Mouse (Mus musculus) thymus, adult 2 months (tissue): ENCODE measurements around the gene BC025920. TPM values are rescaled to one million over a fixed set of nuclear protein-coding genes. Genes with fewer than 3 reads are reported as not detected.

Source experiments
- DNase-seq: peaks from one replicate; pipeline ENCODE4 v3.0.0; 2021
- H3K27ac ChIP-seq: fragments of 200-500 bp; 2 replicates; pipeline ENCODE4 v1.5.1; 2012; ENCODE audit warnings: low read length, control low read depth; ENCODE audit not compliant: control insufficient read depth, insufficient read depth
- H3K27me3 ChIP-seq: fragments of 200-500 bp; 2 replicates; pipeline ENCODE4 v1.6.1; 2012; ENCODE audit warnings: mild to moderate bottlenecking, low read length, moderate library complexity, mixed read lengths; ENCODE audit not compliant: control insufficient read depth, insufficient read depth
- H3K36me3 ChIP-seq: fragments of 200-500 bp; 2 replicates; pipeline ENCODE4 v1.6.1; 2012; ENCODE audit warnings: mild to moderate bottlenecking, low read length, moderate library complexity; ENCODE audit not compliant: control insufficient read depth, insufficient read depth
- H3K4me1 ChIP-seq: fragments of 200-500 bp; replicated peaks from 2 replicates; pipeline ENCODE4 v1.6.1; 2012; ENCODE audit warnings: low read length; ENCODE audit not compliant: control insufficient read depth, insufficient read depth
- H3K4me3 ChIP-seq: fragments of 200-500 bp; 2 replicates; pipeline ENCODE4 v1.5.1; 2012; ENCODE audit warnings: mild to moderate bottlenecking, low read length, control low read depth, moderate library complexity; ENCODE audit not compliant: control insufficient read depth, insufficient read depth
- CTCF ChIP-seq: fragments of 200-500 bp; IDR thresholded peaks from 2 replicates; pipeline ENCODE4 v1.5.1; 2012; ENCODE audit warnings: mild to moderate bottlenecking, control low read depth, low read length, moderate library complexity, borderline replicate concordance; ENCODE audit not compliant: control insufficient read depth, poor library complexity, insufficient read depth; ENCODE audit errors: extremely low read depth
- POLR2A ChIP-seq: fragments of 200-500 bp; IDR thresholded peaks from 2 replicates; pipeline ENCODE4 v1.6.1; 2012; ENCODE audit warnings: mild to moderate bottlenecking, low read length, control low read depth, moderate library complexity; ENCODE audit not compliant: control insufficient read depth, poor library complexity, insufficient read depth; ENCODE audit errors: extremely low read depth
- WGBS: fragments of 180-500 bp; shearing (Covaris S2); methylation state at CpG from one replicate; pipeline ENCODE4 v1.1.7; 2018; 5-methylcytosine and 5-hydroxymethylcytosine counted together
- polyA plus RNA-seq: library from polyadenylated mRNA; depleted of rRNA; stranded (reverse); fragments of >200 nt; gene quantifications from 2 replicates; pipeline ENCODE4 v1.2.3, GENCODE M21; 2012; rRNA removed

The BC025920 gene
- polyA plus RNA-seq: 2.8 and 3.3 TPM in 2 replicates

DNA sequence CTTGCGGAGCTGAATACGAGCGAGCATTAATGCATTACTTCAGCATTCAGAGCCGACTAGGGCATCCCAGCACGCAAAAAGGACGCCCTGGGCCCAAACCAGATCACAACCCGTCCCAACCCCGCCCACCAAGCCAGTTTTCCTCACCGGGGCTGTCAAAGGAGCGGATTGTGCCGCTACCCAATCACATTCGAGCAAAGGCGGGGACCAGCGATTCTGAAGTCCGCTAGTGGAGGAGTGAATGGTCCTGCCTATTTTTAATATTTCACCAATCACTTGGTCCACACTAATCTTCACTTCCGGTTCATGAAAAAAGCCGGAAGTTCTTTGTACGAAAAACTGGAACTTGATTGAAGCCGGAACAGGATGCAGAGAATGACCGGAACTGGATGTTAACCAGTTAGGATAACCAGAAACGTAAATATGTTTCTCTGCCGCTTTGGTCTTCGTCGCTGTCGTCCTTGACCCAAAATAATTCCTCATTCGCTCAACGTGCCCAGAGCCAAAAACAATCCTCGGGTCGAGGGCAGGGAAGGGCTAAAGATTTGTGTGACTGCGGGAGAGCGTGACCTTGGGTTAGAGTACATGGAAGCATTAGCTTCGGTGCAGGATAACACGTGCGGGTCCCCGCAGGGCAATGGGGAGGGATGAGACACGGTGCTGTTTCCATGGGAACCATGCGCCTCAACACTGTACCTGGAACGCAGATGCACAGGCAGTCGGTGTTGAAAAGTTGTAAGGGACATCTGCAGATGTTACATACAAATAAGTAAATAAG, at the start of gene BC025920:
BC025920 (plus strand) TSS at position 297 of the 778 bp plus-strand sequence.
- peak within 1 kb of the TSS; percentile 67 for H3K27ac ChIP-seq
- H3K27me3 ChIP-seq: no peaks in the 10 kb centered on the region
- H3K4me3 ChIP-seq: peak within 1 kb of the TSS; percentile 53
- H3K36me3 ChIP-seq: no peaks in the 10 kb centered on the region
- peak; percentile 81 for DNase-seq
- peaks cover 33% of the 10 kb centered on the region for H3K4me1 ChIP-seq
- TF ChIP-seq CTCF: peak; percentile 38; the same call in 1 of the 2 replicates
- peak; percentile 48 for TF ChIP-seq POLR2A
- 3% methylated on average over 39 of the region's 39 CpGs for WGBS

DNA sequence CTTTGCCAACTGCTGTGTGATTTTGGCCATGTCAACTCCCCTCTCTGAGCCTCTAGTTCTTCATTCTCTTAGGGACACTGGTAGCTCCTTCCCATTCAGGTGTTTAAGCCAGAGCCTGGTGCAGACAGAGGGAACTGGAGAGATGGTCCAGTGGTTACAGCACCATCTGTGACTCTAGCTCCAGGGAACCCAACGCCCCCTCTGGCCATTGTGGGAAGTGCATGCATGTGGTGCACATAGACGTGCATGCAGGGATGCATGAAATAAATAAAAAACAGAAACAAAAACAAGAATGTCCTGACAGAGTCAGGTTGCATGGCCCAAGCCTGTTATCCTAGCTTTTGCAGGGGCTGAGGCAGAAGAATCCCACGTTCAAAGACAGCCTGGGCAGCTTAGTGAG, 49.8 kb upstream of the BC025920 start:
- Histone ChIP-seq H3K27ac (no peak overlapping the region), H3K4me3 (no peak overlapping the region), H3K4me1 (peaks cover 21% of the 10 kb centered on the region), H3K36me3 (no peaks in the 10 kb centered on the region), H3K27me3 (no peaks in the 10 kb centered on the region)
- 87% methylated on average over 3 of the region's 3 CpGs for WGBS
- no peak for DNase-seq
- TF ChIP-seq CTCF: 0 out of 2 replicates have a peak, but pooled peaks have one; percentile 34
- no peak for TF ChIP-seq POLR2A

DNA sequence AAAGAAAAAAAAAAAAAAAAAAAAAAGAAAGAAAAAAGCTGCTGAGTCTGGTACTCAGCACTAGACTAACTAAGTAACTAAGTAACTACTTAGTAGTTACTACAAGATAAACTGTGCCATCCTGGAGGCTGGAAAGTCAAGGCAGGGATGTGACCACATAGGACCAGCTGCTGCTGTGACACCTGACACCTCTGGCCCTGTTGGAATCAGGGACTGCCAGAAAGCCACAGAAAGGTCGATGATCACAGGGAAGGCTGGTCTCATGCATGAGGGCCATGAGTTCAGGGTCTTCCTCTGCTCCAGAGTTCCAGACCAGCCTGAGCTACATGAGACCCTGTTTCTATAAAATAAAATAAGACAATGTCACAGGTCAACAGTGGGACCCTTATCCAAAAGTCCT, 48.6 kb upstream of the BC025920 start:
- no peaks in the 10 kb centered on the region for H3K27me3 ChIP-seq
- TF ChIP-seq POLR2A (no peak), CTCF (no peak)
- WGBS: 41% methylated on average over 1 of the region's 1 CpGs
- H3K36me3 ChIP-seq: peaks cover 10% of the 10 kb centered on the region; the same call in 1 of the 2 replicates
- H3K4me3 ChIP-seq: no peak overlapping the region
- H3K4me1 ChIP-seq: peaks cover 25% of the 10 kb centered on the region
- DNase-seq: no peak
- no peak overlapping the region for H3K27ac ChIP-seq

DNA sequence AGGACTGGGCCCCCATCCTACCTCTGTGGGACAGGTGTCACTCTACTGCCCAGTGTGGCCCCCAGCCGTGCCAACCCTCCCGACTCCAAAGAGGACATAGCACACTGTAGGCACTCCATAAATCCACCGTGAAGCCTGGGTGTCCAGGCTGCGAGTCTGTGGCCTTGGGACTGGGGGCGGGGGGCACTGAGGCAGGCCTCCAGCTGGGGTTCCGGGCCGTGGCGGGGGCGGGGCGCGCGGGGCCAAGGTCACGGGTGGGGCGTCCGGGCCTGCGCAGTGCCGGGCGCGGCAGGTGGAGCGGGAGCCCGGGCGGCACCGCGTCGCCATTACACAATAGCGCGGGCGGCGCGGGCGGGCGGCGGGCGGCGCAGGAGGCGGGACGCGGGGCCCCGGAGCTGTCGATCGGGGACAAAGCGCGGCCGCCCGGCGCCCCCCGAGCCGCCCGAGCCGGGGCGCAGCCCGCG, 46.9 kb upstream of the BC025920 start, which contains the start of gene Aes:
Aes (plus strand) TSS at position 326 of the 464 bp plus-strand sequence.
- Histone ChIP-seq H3K4me3 (peak within 1 kb of the TSS; percentile 90), H3K27me3 (no peaks in the 10 kb centered on the region), H3K27ac (peak within 1 kb of the TSS; percentile 92), H3K36me3 (peaks cover 19% of the 10 kb centered on the region; the same call in 1 of the 2 replicates), H3K4me1 (peaks cover 37% of the 10 kb centered on the region)
- 2% methylated on average over 46 of the region's 53 CpGs for WGBS
- TF ChIP-seq POLR2A (peak; percentile 63), CTCF (no peak)
- DNase-seq: peak; percentile 90

DNA sequence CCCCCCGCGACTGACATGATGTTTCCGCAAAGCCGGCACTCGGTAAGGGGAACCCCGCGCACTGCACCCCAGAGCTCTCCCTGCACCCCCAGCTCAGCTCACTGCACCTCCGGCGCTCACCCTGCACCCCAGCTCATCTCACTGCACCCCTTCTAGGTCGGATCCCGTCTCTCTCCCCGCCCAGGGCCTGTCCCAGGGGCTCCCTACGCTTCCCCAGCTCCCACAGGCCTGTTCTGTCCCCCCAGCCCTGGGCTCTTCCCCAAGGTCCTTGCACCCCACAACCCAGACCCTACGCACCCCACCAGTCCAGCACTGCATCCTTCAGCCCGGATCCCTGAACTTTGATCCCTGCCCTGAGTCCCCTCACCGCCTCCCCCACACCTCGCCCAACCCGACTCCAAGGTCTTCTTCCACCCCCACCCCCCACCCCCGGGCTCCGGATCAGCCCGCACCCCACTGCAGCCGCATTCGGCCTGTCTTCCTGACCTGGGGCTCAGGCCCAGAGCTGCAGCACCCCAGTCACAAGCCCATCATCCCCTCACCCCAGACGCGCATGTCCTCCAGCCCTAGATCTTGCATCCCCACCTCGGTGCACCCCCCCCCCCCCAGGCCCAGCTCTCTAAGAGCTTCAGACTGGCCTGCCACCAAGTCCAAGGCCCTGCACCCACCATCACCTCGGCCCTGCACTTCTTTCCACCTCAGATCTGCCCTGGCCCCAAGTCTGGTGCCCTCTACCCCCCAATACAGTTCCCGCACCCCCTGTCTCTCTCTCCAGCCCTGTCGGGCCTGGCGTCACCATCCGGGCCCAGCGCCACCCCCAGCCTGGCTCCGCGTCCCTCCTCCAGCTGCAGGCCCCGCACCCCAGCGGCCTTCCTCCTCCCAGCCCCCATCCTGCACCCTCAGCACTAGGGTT, 46.2 kb upstream of the BC025920 start:
- H3K27ac ChIP-seq: peak overlapping the region; percentile 92
- under 1% methylated on average over 36 of the region's 36 CpGs for WGBS
- H3K27me3 ChIP-seq: no peaks in the 10 kb centered on the region
- TF ChIP-seq CTCF: 0 out of 2 replicates have a peak, but pooled peaks have one; percentile 43
- TF ChIP-seq POLR2A: peak; percentile 55; the same call in 1 of the 2 replicates
- H3K4me1 ChIP-seq: peaks cover 44% of the 10 kb centered on the region
- peak overlapping the region; percentile 90 for H3K4me3 ChIP-seq
- H3K36me3 ChIP-seq: peaks cover 25% of the 10 kb centered on the region
- peak; percentile 86 for DNase-seq
